Mouse (Mus musculus): ENCODE measurements around the gene Rbfox3. TPM values are rescaled to one million over a fixed set of nuclear protein-coding genes. Genes with fewer than 3 reads are reported as not detected.

Gene Rbfox3
- polyA plus RNA-seq, 1 experiment: 0.51 TPM

- Histone ChIP-seq H3K4me1 (ENCODE audit: control insufficient read depth, insufficient read depth, insufficient read length) (no peaks in the 10 kb centered on the region), H3K27ac (ENCODE audit: insufficient read depth, low read length) (no peak overlapping the region), H3K36me3 (ENCODE audit: control insufficient read depth, insufficient read depth, low read length) (no peaks in the 10 kb centered on the region), H3K4me3 (ENCODE audit: extremely low read depth, insufficient read depth, insufficient read length) (no peak overlapping the region), H3K27me3 (ENCODE audit: control insufficient read depth, insufficient read depth, low read length) (no peaks in the 10 kb centered on the region)
- TF ChIP-seq POLR2A (IDR thresholded peaks at IDR 0.05; ENCODE audit: low read depth, low read length): no peak
- no peak for TF ChIP-seq CTCF (IDR thresholded peaks at IDR 0.05; ENCODE audit: extremely low read depth, insufficient read depth, insufficient read length, insufficient replicate concordance)
- WGBS: 84% methylated on average over 17 of the region's 17 CpGs
- DNase-seq (ENCODE audit: low read depth in 1 of 2, low spot score in 2 of 2): no peak
These were observed 156.4 kb downstream of the Rbfox3 start for GRCm38 (mm10) chr11:118755003-118755402.

GRCm38 (mm10) chr11:118754535-118754934 lies 156.9 kb downstream of the Rbfox3 start:
- no peak overlapping the region for H3K27ac ChIP-seq (ENCODE audit: insufficient read depth, low read length)
- no peak for DNase-seq (ENCODE audit: low read depth in 1 of 2, low spot score in 2 of 2)
- 30% methylated on average over 4 of the region's 4 CpGs for WGBS
- TF ChIP-seq CTCF (IDR thresholded peaks at IDR 0.05; ENCODE audit: extremely low read depth, insufficient read depth, insufficient read length, insufficient replicate concordance): no peak
- TF ChIP-seq POLR2A (IDR thresholded peaks at IDR 0.05; ENCODE audit: low read depth, low read length): no peak
- no peaks in the 10 kb centered on the region for H3K4me1 ChIP-seq (ENCODE audit: control insufficient read depth, insufficient read depth, insufficient read length)
- no peaks in the 10 kb centered on the region; the same call in 1 of the 2 replicates for H3K27me3 ChIP-seq (ENCODE audit: control insufficient read depth, insufficient read depth, low read length)
- no peaks in the 10 kb centered on the region for H3K36me3 ChIP-seq (ENCODE audit: control insufficient read depth, insufficient read depth, low read length)
- H3K4me3 ChIP-seq (ENCODE audit: extremely low read depth, insufficient read depth, insufficient read length): no peak overlapping the region

- TF ChIP-seq POLR2A (IDR thresholded peaks at IDR 0.05; ENCODE audit: low read depth, low read length): no peak
- no peak for TF ChIP-seq CTCF (IDR thresholded peaks at IDR 0.05; ENCODE audit: extremely low read depth, insufficient read depth, insufficient read length, insufficient replicate concordance)
- H3K36me3 ChIP-seq (ENCODE audit: control insufficient read depth, insufficient read depth, low read length): no peaks in the 10 kb centered on the region
- no peaks in the 10 kb centered on the region for H3K4me1 ChIP-seq (ENCODE audit: control insufficient read depth, insufficient read depth, insufficient read length)
- 69% methylated on average over 7 of the region's 7 CpGs for WGBS
- no peak overlapping the region for H3K4me3 ChIP-seq (ENCODE audit: extremely low read depth, insufficient read depth, insufficient read length)
- DNase-seq (ENCODE audit: low read depth in 1 of 2, low spot score in 2 of 2): no peak
- no peaks in the 10 kb centered on the region; the same call in 1 of the 2 replicates for H3K27me3 ChIP-seq (ENCODE audit: control insufficient read depth, insufficient read depth, low read length)
- no peak overlapping the region for H3K27ac ChIP-seq (ENCODE audit: insufficient read depth, low read length)
These were observed 159.3 kb downstream of the Rbfox3 start for GRCm38 (mm10) chr11:118751879-118752616.

- Histone ChIP-seq H3K27me3 (ENCODE audit: control insufficient read depth, insufficient read depth, low read length) (no peaks in the 10 kb centered on the region; the same call in 1 of the 2 replicates), H3K27ac (ENCODE audit: insufficient read depth, low read length) (no peak overlapping the region), H3K36me3 (ENCODE audit: control insufficient read depth, insufficient read depth, low read length) (no peaks in the 10 kb centered on the region), H3K4me1 (ENCODE audit: control insufficient read depth, insufficient read depth, insufficient read length) (no peaks in the 10 kb centered on the region), H3K4me3 (ENCODE audit: extremely low read depth, insufficient read depth, insufficient read length) (no peak overlapping the region)
- DNase-seq (ENCODE audit: low read depth in 1 of 2, low spot score in 2 of 2): no peak
- no peak for TF ChIP-seq POLR2A (IDR thresholded peaks at IDR 0.05; ENCODE audit: low read depth, low read length)
- TF ChIP-seq CTCF (IDR thresholded peaks at IDR 0.05; ENCODE audit: extremely low read depth, insufficient read depth, insufficient read length, insufficient replicate concordance): no peak
- 76% methylated on average over 11 of the region's 11 CpGs for WGBS
These were observed 160.6 kb downstream of the Rbfox3 start for GRCm38 (mm10) chr11:118750745-118751330.

- Histone ChIP-seq H3K27me3 (ENCODE audit: control insufficient read depth, insufficient read depth, low read length) (peaks cover 3% of the 10 kb centered on the region; the same call in 1 of the 2 replicates), H3K4me3 (ENCODE audit: extremely low read depth, insufficient read depth, insufficient read length) (no peak overlapping the region), H3K36me3 (ENCODE audit: control insufficient read depth, insufficient read depth, low read length) (no peaks in the 10 kb centered on the region), H3K27ac (ENCODE audit: insufficient read depth, low read length) (no peak overlapping the region), H3K4me1 (ENCODE audit: control insufficient read depth, insufficient read depth, insufficient read length) (no peaks in the 10 kb centered on the region)
- TF ChIP-seq POLR2A (IDR thresholded peaks at IDR 0.05; ENCODE audit: low read depth, low read length) (no peak), CTCF (IDR thresholded peaks at IDR 0.05; ENCODE audit: extremely low read depth, insufficient read depth, insufficient read length, insufficient replicate concordance) (no peak)
- no peak for DNase-seq (ENCODE audit: low read depth in 1 of 2, low spot score in 2 of 2)
- 74% methylated on average over 1 of the region's 1 CpGs for WGBS
These were observed 161.9 kb downstream of the Rbfox3 start for GRCm38 (mm10) chr11:118749541-118749940.

- DNase-seq (ENCODE audit: low read depth in 1 of 2, low spot score in 2 of 2): no peak
- H3K27ac ChIP-seq (ENCODE audit: insufficient read depth, low read length): no peak overlapping the region
- no peaks in the 10 kb centered on the region for H3K4me1 ChIP-seq (ENCODE audit: control insufficient read depth, insufficient read depth, insufficient read length)
- WGBS: 35% methylated on average over 10 of the region's 10 CpGs
- H3K27me3 ChIP-seq (ENCODE audit: control insufficient read depth, insufficient read depth, low read length): peaks cover 3% of the 10 kb centered on the region; the same call in 1 of the 2 replicates
- TF ChIP-seq CTCF (IDR thresholded peaks at IDR 0.05; ENCODE audit: extremely low read depth, insufficient read depth, insufficient read length, insufficient replicate concordance) (no peak), POLR2A (IDR thresholded peaks at IDR 0.05; ENCODE audit: low read depth, low read length) (no peak)
- H3K36me3 ChIP-seq (ENCODE audit: control insufficient read depth, insufficient read depth, low read length): no peaks in the 10 kb centered on the region
- H3K4me3 ChIP-seq (ENCODE audit: extremely low read depth, insufficient read depth, insufficient read length): no peak overlapping the region
These were observed 162.8 kb downstream of the Rbfox3 start for GRCm38 (mm10) chr11:118748622-118749021.

- Histone ChIP-seq H3K27ac (ENCODE audit: insufficient read depth, low read length) (no peak overlapping the region), H3K4me3 (ENCODE audit: extremely low read depth, insufficient read depth, insufficient read length) (no peak overlapping the region), H3K36me3 (ENCODE audit: control insufficient read depth, insufficient read depth, low read length) (no peaks in the 10 kb centered on the region), H3K4me1 (ENCODE audit: control insufficient read depth, insufficient read depth, insufficient read length) (no peaks in the 10 kb centered on the region), H3K27me3 (ENCODE audit: control insufficient read depth, insufficient read depth, low read length) (peaks cover 3% of the 10 kb centered on the region; the same call in 1 of the 2 replicates)
- no peak for DNase-seq (ENCODE audit: low read depth in 1 of 2, low spot score in 2 of 2)
- TF ChIP-seq POLR2A (IDR thresholded peaks at IDR 0.05; ENCODE audit: low read depth, low read length) (no peak), CTCF (IDR thresholded peaks at IDR 0.05; ENCODE audit: extremely low read depth, insufficient read depth, insufficient read length, insufficient replicate concordance) (no peak)
These were observed 166.1 kb downstream of the Rbfox3 start for GRCm38 (mm10) chr11:118745279-118745678.
